Mouse (Mus musculus): ENCODE measurements around the gene Sarnp. TPM values are rescaled to one million over a fixed set of nuclear protein-coding genes. Genes with fewer than 3 reads are reported as not detected.
"Not testable (repeated sequence)": the region's sequence is repeated elsewhere in the genome, so short reads cannot be mapped to it uniquely, and the experiment has no call there.

Sarnp gene
- polyA plus RNA-seq, 1 experiment from 2014 or later = 250 TPM

DNA sequence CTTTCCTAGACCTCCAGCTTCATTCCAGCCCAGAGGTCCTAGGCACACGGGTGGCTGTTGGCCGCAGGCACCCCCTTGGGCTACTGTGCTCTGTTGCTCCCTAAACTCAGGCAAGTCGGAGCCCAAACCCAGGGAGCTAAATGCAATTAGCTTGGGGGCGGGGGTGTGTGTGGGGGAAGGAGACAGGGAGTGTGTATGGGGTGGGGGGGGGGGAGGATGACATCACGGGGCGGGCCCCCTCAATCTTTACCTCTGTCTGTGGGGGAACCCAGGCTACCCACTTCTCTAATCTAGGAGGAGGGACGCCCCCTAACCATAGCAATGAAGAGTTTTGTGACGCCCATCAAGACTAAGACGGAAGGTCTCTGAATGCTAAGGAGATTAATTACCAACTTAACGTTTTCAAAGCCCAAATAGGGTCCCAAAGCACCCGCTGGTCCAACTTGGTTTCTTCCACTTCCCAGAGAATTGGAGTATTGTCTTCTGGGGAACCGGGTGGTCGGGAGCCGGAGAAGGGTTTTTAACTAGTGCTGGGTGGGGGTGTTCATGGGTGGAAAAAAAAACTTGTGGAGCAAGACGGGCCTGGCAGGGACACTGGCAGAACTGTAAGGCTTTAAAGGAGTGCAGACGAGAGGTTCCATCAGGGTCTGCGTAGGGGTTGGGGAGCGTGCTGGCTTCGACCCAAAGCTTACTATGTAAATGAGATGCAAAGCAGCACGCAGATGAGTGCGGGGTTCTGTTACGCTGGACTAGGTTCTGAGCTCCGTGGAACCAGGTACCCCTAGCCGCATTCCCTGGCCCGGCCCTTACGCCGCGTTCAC lies 12.7 kb upstream of the Sarnp start, which contains the start of gene Tmem198b:
Gene Tmem198b (minus strand): TSS at position 100 of the 821 bp plus-strand sequence.
- peak within 1 kb of the TSS; percentile 65 for H3K4me2 ChIP-seq
- 0% methylated on average over 28 of the region's 28 CpGs for WGBS

DNA sequence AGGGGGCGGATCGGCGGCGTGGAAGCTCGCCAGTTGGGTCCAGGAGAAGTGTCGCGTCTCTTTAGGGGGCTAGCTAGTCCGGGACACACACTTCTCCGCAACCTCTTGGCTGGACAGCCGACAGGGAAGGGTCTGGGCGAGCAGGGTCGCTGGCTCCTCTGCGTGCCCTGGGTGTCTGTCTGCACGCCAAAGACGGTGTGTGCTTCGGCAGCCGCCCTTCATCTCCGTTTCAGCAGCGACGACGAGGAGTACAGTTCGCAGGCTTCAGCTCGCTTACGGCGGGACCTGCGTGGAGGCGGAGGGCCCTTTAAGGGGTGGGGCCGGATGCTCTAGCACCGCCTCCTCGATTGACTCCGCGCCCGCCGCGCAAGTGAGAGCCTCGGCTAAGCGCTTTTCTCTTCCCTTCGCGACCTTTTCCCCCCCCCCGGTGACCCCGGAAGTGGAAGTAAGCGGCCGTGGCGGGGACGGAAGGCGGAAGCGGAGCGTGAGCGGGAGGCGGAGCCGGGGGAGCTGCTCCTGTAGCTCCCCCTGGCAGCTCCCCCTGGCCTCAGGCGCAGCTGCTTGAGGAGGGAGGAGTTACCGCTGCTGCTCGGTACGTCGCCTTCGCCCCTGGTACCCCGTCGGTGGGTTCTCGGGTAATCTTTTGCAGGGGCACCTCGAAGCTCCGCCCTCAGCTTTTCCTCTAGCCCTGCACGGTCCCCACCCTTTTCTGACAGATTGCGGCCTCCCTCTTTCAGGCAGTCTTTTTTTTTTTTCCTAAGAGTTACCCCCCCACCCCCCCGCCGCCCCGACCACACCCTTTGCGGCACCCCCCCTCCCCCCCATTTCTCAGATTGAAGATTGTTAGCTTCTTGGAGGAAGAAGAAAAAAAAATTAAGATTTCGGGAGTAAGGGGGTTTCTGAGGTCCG lies 11.8 kb upstream of the Sarnp start:
- Histone ChIP-seq H3K4me1 (replicated peaks; ENCODE audit: control insufficient read depth, insufficient read depth, low read length) (peaks cover 32% of the 10 kb centered on the region), H3K4me2 (peak overlapping the region; percentile 65), H3K4me3 (ENCODE audit: low read depth, low read length) (peak overlapping the region; percentile 69), H3K9ac (ENCODE audit: low read depth, low read length) (peak overlapping the region; percentile 76), H3K27me3 (replicated peaks; ENCODE audit: control insufficient read depth, insufficient read depth, low read length) (no peaks in the 10 kb centered on the region), H3K27ac (ENCODE audit: low read depth, low read length) (peak overlapping the region; percentile 87), H3K36me3 (ENCODE audit: control insufficient read depth, insufficient read depth, low read length) (peaks cover 5% of the 10 kb centered on the region; the same call in 1 of the 2 replicates), H3K9me3 (ENCODE audit: control insufficient read depth, low read length) (no peaks in the 10 kb centered on the region)
- DNase-seq (ENCODE audit: low spot score) (peak; percentile 99), ATAC-seq (replicated peaks; ENCODE audit: low FRiP score) (peak; percentile 93)
- WGBS = under 1% methylated on average over 69 of the region's 70 CpGs

More for the DNA sequence above, 12.7 kb upstream of the Sarnp start, which contains the start of gene Tmem198b:
- DNase-seq (ENCODE audit: low spot score) = peak; percentile 80
- ATAC-seq (replicated peaks; ENCODE audit: low FRiP score) = peak; percentile 50
- Histone ChIP-seq H3K4me1 (replicated peaks; ENCODE audit: control insufficient read depth, insufficient read depth, low read length) (peaks cover 32% of the 10 kb centered on the region), H3K9ac (ENCODE audit: low read depth, low read length) (peak within 1 kb of the TSS; percentile 76), H3K27ac (ENCODE audit: low read depth, low read length) (peak within 1 kb of the TSS; percentile 87), H3K4me3 (ENCODE audit: low read depth, low read length) (peak within 1 kb of the TSS; percentile 69), H3K36me3 (ENCODE audit: control insufficient read depth, insufficient read depth, low read length) (peaks cover 5% of the 10 kb centered on the region; the same call in 1 of the 2 replicates), H3K27me3 (replicated peaks; ENCODE audit: control insufficient read depth, insufficient read depth, low read length) (no peaks in the 10 kb centered on the region), H3K9me3 (ENCODE audit: control insufficient read depth, low read length) (no peaks in the 10 kb centered on the region)

DNA sequence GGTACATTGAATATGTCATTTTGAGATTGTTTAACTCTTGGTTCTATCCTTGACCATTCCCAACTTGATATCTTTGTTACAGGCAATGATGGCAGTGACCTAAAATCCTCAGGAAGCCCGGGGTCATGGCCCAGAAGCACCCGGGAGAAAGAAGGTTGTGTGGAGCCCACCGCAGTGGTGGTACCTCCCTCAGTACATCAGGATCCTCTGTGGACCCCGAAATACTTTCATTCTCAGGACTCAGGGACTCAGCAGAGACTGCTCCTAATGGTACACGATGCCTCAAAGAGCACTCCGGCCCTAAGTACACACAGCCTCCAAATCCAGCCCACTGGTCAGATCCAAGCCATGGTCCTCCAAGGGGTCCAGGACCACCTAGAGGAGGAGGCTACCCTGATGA lies 11.0 kb upstream of the Sarnp start:
- DNase-seq (ENCODE audit: low spot score) = no peak
- peak overlapping the region; percentile 69 for H3K4me3 ChIP-seq (ENCODE audit: low read depth, low read length)
- peaks cover 32% of the 10 kb centered on the region for H3K4me1 ChIP-seq (replicated peaks; ENCODE audit: control insufficient read depth, insufficient read depth, low read length)
- ATAC-seq (replicated peaks; ENCODE audit: low FRiP score) = no peak
- peak overlapping the region; percentile 87 for H3K27ac ChIP-seq (ENCODE audit: low read depth, low read length)
- H3K9me3 ChIP-seq (ENCODE audit: control insufficient read depth, low read length) = no peaks in the 10 kb centered on the region
- H3K27me3 ChIP-seq (replicated peaks; ENCODE audit: control insufficient read depth, insufficient read depth, low read length) = no peaks in the 10 kb centered on the region
- peak overlapping the region; percentile 65 for H3K4me2 ChIP-seq
- 52% methylated on average over 6 of the region's 6 CpGs for WGBS
- H3K9ac ChIP-seq (ENCODE audit: low read depth, low read length) = peak overlapping the region; percentile 57
- peaks cover 5% of the 10 kb centered on the region; the same call in 1 of the 2 replicates for H3K36me3 ChIP-seq (ENCODE audit: control insufficient read depth, insufficient read depth, low read length)

DNA sequence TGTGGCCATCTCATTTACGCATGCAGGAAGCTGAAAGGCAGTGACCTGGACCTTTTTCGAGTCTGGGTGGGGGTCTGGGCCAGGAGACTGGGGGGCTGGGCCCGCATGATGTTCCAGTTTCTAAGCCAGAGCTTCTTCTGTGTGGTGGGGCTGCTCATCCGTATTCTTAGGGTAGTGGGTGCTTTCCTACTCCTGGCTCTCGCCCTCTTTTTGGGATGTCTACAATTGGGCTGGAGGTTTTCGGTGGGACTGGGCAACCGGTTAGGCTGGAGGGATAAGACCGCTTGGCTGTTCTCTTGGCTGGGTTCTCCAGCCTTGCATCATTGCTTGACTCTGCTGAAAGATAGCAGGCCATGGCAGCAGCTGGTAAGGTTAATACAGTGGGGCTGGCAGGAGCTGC lies 10.1 kb upstream of the Sarnp start:
- Histone ChIP-seq H3K9me3 (ENCODE audit: control insufficient read depth, low read length) (no peaks in the 10 kb centered on the region), H3K4me3 (ENCODE audit: low read depth, low read length) (peak overlapping the region; percentile 69), H3K27ac (ENCODE audit: low read depth, low read length) (no peak overlapping the region), H3K27me3 (replicated peaks; ENCODE audit: control insufficient read depth, insufficient read depth, low read length) (no peaks in the 10 kb centered on the region), H3K36me3 (ENCODE audit: control insufficient read depth, insufficient read depth, low read length) (peaks cover 5% of the 10 kb centered on the region; the same call in 1 of the 2 replicates), H3K4me1 (replicated peaks; ENCODE audit: control insufficient read depth, insufficient read depth, low read length) (peaks cover 32% of the 10 kb centered on the region), H3K4me2 (peak overlapping the region; percentile 65), H3K9ac (ENCODE audit: low read depth, low read length) (peak overlapping the region; percentile 52)
- 83% methylated on average over 8 of the region's 8 CpGs for WGBS
- ATAC-seq (replicated peaks; ENCODE audit: low FRiP score) = no peak
- no peak for DNase-seq (ENCODE audit: low spot score)

DNA sequence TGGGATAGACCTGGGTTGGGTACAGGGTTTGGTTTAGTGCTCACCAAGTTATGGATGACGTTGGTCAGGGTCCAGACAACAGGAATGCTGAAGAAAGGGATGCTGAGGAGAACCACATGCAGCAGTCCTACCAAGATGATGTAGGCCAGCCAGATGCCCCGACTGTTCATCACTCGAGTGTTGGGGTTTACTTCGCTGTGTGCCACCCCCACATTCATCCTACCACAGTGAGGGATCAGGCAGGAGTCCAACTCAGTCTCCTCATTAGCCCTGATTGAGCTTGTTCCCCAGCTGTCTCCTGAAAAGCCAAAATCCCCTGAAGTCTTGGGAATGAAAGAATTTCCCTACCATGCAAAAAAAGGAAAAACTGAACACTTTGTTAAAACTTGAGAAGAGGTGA lies 3.1 kb downstream of the Sarnp start:
- Histone ChIP-seq H3K4me3 (ENCODE audit: low read depth, low read length) (peak overlapping the region; percentile 91), H3K4me2 (peak overlapping the region; percentile 87), H3K27me3 (replicated peaks; ENCODE audit: control insufficient read depth, insufficient read depth, low read length) (no peaks in the 10 kb centered on the region), H3K36me3 (ENCODE audit: control insufficient read depth, insufficient read depth, low read length) (peaks cover 19% of the 10 kb centered on the region), H3K27ac (ENCODE audit: low read depth, low read length) (no peak overlapping the region), H3K9ac (ENCODE audit: low read depth, low read length) (no peak overlapping the region), H3K4me1 (replicated peaks; ENCODE audit: control insufficient read depth, insufficient read depth, low read length) (peaks cover 17% of the 10 kb centered on the region), H3K9me3 (ENCODE audit: control insufficient read depth, low read length) (no peaks in the 10 kb centered on the region)
- no peak for DNase-seq (ENCODE audit: low spot score)
- ATAC-seq (replicated peaks; ENCODE audit: low FRiP score) = no peak
- 89% methylated on average over 4 of the region's 4 CpGs for WGBS

DNA sequence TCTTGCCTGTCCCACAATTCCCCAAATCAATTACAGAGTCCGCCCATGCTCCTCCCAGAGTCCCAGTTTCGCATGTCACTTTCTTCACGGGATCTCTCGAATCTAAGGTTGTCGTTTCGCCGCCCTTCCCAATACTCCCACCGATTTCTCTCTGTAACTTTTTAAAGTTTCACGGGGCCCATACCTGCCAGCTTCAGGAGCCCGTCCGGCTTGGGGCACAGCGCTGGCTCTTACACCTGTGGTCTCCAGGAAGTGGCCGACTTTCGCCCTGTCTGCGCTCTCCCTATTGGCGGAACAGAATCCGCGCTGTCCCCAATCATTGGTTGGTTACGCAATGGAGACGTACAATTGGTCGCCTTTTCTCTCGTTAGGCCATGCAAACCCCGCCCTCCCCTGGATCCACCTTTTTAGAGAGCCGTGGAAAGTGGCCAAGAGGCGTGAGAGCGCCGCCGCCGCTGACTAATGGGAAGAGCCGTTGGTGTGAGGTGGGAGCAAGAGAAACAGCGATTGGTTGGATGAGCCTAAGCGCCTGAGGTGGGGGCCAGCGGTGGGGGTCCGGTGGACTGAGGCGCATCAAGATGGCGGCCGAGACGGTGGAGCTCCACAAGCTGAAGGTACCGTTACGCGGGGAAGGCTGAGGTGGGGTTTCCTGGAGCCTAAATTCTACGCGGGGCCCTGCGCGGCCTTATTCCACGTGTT lies 4.4 kb downstream of the Sarnp start, which contains the start of gene Ormdl2:
Gene Ormdl2 (minus strand): TSS at position 288 of the 699 bp plus-strand sequence.
- peak; percentile 97 for DNase-seq (ENCODE audit: low spot score)

DNA sequence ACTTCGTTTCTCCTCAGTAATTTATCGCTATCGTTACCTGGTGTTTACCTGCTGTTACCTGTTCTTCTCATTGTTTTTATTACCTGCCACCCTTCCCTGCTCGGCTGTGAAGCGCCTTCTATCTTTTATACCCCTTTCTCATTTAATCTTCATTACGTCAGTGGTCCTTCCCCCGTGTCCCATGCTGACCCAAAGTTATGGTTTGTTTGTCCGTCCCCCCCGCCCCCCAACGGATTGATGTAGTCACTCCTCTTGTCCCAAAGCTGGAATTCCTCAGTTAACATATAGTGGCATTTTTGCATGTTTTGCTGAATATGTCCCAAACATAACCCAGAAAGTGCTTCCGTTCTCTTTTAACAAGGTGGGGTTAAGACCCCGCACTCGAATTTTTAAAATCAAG lies 5.0 kb downstream of the Sarnp start:
- Histone ChIP-seq H3K36me3 (ENCODE audit: control insufficient read depth, insufficient read depth, low read length) (peaks cover 6% of the 10 kb centered on the region; the same call in 1 of the 2 replicates), H3K27ac (ENCODE audit: low read depth, low read length) (peak overlapping the region; percentile 64; the same call in 1 of the 2 replicates), H3K9ac (ENCODE audit: low read depth, low read length) (peak overlapping the region; percentile 90), H3K27me3 (replicated peaks; ENCODE audit: control insufficient read depth, insufficient read depth, low read length) (no peaks in the 10 kb centered on the region), H3K4me1 (replicated peaks; ENCODE audit: control insufficient read depth, insufficient read depth, low read length) (peaks cover 17% of the 10 kb centered on the region), H3K4me3 (ENCODE audit: low read depth, low read length) (peak overlapping the region; percentile 91), H3K9me3 (ENCODE audit: control insufficient read depth, low read length) (no peaks in the 10 kb centered on the region), H3K4me2 (peak overlapping the region; percentile 92)
- ATAC-seq (replicated peaks; ENCODE audit: low FRiP score) (no peak), DNase-seq (ENCODE audit: low spot score) (peak; percentile 35)
- WGBS = 3% methylated on average over 13 of the region's 13 CpGs

More for the DNA sequence above, 4.4 kb downstream of the Sarnp start, which contains the start of gene Ormdl2:
- H3K4me2 ChIP-seq = peak within 1 kb of the TSS; percentile 92
- under 1% methylated on average over 46 of the region's 46 CpGs for WGBS
- peak within 1 kb of the TSS; percentile 90 for H3K9ac ChIP-seq (ENCODE audit: low read depth, low read length)
- no peaks in the 10 kb centered on the region for H3K9me3 ChIP-seq (ENCODE audit: control insufficient read depth, low read length)
- H3K4me1 ChIP-seq (replicated peaks; ENCODE audit: control insufficient read depth, insufficient read depth, low read length) = peaks cover 17% of the 10 kb centered on the region
- H3K27me3 ChIP-seq (replicated peaks; ENCODE audit: control insufficient read depth, insufficient read depth, low read length) = no peaks in the 10 kb centered on the region
- H3K36me3 ChIP-seq (ENCODE audit: control insufficient read depth, insufficient read depth, low read length) = peaks cover 11% of the 10 kb centered on the region
- H3K27ac ChIP-seq (ENCODE audit: low read depth, low read length) = peak within 1 kb of the TSS; percentile 64; the same call in 1 of the 2 replicates
- H3K4me3 ChIP-seq (ENCODE audit: low read depth, low read length) = peak within 1 kb of the TSS; percentile 91
- ATAC-seq (replicated peaks; ENCODE audit: low FRiP score) = peak; percentile 99

DNA sequence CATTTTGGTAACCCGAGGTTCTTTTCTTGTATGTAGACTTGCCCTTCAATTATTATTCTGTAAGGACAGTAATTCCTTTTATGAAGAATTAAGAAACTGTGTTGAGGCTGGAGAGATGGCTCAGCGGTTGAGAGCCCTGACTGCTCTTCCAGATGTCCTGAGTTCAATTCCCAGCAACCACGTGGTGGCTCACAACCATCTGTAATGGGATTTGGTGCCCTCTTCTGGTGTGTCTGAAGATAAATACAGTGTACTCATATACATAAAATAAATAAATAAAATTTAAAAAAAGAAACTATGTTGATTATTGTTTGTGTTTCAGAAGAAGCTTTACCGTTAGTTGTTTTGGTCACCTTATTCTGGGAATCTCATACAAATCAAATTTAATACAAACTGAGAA lies 6.0 kb downstream of the Sarnp start:
- DNase-seq (ENCODE audit: low spot score); H3K27ac ChIP-seq (ENCODE audit: low read depth, low read length); H3K36me3 ChIP-seq (ENCODE audit: control insufficient read depth, insufficient read depth, low read length); H3K27me3 ChIP-seq (replicated peaks; ENCODE audit: control insufficient read depth, insufficient read depth, low read length); H3K9me3 ChIP-seq (ENCODE audit: control insufficient read depth, low read length); H3K9ac ChIP-seq (ENCODE audit: low read depth, low read length); ATAC-seq (replicated peaks; ENCODE audit: low FRiP score): not testable (repeated sequence)
- Histone ChIP-seq H3K4me2 (peak overlapping the region; percentile 92), H3K4me1 (replicated peaks; ENCODE audit: control insufficient read depth, insufficient read depth, low read length) (peaks cover 17% of the 10 kb centered on the region), H3K4me3 (ENCODE audit: low read depth, low read length) (peak overlapping the region; percentile 91)
- WGBS = 64% methylated on average over 4 of the region's 4 CpGs
